Mouse (Mus musculus) liver, embryonic 12.5 days (tissue): Measurements from ENCODE around the gene Gpr179. TPM values are rescaled to one million over a fixed set of nuclear protein-coding genes. Genes with fewer than 3 reads are reported as not detected.
A peak's percentile ranks its signal among the peaks of the same experiment; 100 is the strongest.
"Not testable (repeated sequence)": the region's sequence is repeated elsewhere in the genome, so short reads cannot be mapped to it uniquely, and the experiment has no call there.

Experiments used
- ATAC-seq: fragments of 200-750 bp; cut with Nextera tagmentation; 2 replicates; pipeline ENCODE4 v1.8.0; 2017; ENCODE audit warnings: moderate number of reproducible peaks, mild to moderate bottlenecking, moderate library complexity
- H3K27ac ChIP-seq: fragments of 300-500 bp; sonication (generic); 2 replicates; pipeline ENCODE4 v1.5.1; 2016; ENCODE audit warnings: mild to moderate bottlenecking
- H3K27me3 ChIP-seq: fragments of 300-500 bp; sonication (generic); replicated peaks from 2 replicates; pipeline ENCODE4 v1.6.1; 2016; ENCODE audit warnings: mild to moderate bottlenecking, moderate library complexity
- H3K36me3 ChIP-seq: fragments of 300-500 bp; sonication (generic); 2 replicates; pipeline ENCODE4 v1.6.1; 2016; ENCODE audit warnings: mild to moderate bottlenecking, moderate library complexity
- H3K4me1 ChIP-seq: fragments of 300-500 bp; sonication (generic); 2 replicates; pipeline ENCODE4 v1.6.1; 2016
- H3K4me2 ChIP-seq: fragments of 300-500 bp; sonication (generic); 2 replicates; pipeline ENCODE4 v1.6.1; 2016; ENCODE audit warnings: mild to moderate bottlenecking, moderate library complexity
- H3K4me3 ChIP-seq: fragments of 300-500 bp; sonication (generic); 2 replicates; pipeline ENCODE4 v1.5.1; 2016; ENCODE audit warnings: mild to moderate bottlenecking, moderate library complexity
- H3K9ac ChIP-seq: fragments of 300-500 bp; sonication (generic); 2 replicates; pipeline ENCODE4 v1.6.1; 2016; ENCODE audit warnings: mild to moderate bottlenecking, moderate library complexity
- H3K9me3 ChIP-seq: fragments of 300-500 bp; sonication (generic); replicated peaks from 2 replicates; pipeline ENCODE4 v1.6.1; 2016; ENCODE audit warnings: mild to moderate bottlenecking, moderate library complexity
- WGBS: fragments of 180-500 bp; shearing (Covaris S2); methylation state at CpG from one replicate; pipeline ENCODE4 v1.1.7; 2016; ENCODE audit not compliant: insufficient replicate concordance; 5-methylcytosine and 5-hydroxymethylcytosine counted together
- polyA plus RNA-seq: library from polyadenylated mRNA; unstranded; fragments of >200 nt; fragmentation: Nextera tagmentation; extraction: Ambion mirVana; gene quantifications from 2 replicates; pipeline ENCODE4 v1.2.1, GENCODE M21; 2016

The Gpr179 gene
- polyA plus RNA-seq, 1 experiment from 2014 or later, result not detected

DNA sequence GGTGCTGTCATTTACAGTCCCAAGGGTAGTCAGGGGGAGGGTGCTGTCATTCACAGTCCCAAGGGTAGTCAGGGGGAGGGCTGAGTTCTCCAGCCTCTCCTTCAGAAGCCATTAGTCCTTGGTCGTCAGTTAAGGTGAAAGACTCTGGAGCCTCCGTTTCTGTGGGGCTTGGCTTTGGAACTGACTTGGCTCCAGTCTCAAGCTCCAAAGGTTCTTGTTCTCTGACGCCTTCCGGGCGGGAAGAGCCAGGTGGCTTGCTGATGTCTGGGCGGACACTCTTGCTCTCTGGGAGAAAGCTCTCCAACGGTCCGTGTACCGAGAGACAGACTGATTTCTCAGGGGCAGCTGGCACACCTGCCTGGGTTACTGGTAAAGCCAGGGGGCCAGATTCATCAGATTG, 17.5 kb downstream of the Gpr179 start:
- H3K9ac ChIP-seq, result no peak overlapping the region
- WGBS, result 77% methylated on average over 9 of the region's 9 CpGs
- H3K27ac ChIP-seq, result no peak overlapping the region
- no peak overlapping the region for H3K4me3 ChIP-seq
- peaks cover 54% of the 10 kb centered on the region for H3K27me3 ChIP-seq
- H3K4me2 ChIP-seq, result no peak overlapping the region
- H3K36me3 ChIP-seq, result peaks cover 13% of the 10 kb centered on the region
- no peaks in the 10 kb centered on the region for H3K9me3 ChIP-seq
- ATAC-seq, result no peak
- peaks cover 24% of the 10 kb centered on the region for H3K4me1 ChIP-seq

DNA sequence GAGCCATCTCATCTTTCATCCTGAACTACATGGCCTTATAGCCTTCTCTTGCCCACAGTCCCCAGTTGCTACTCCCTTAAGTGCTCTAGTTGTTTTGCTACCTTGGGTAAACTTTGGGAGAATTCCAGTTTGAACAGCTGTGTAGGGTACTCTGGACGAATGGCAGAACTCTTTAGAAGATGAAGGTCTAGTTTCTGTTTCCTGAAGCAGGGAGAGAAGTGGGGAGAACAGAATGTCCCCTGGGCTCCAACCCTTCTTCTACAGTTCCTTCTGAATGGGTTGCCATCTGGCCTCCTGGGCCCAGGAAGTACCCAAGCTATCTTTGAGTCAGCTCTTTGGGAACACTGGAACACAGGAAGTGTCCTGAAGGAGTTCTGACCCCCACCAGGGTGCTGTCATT, 18.0 kb downstream of the Gpr179 start:
- WGBS, result 54% methylated on average over 1 of the region's 1 CpGs
- Histone ChIP-seq H3K27me3 (peaks cover 51% of the 10 kb centered on the region), H3K4me3 (no peak overlapping the region), H3K9ac (no peak overlapping the region), H3K36me3 (peaks cover 18% of the 10 kb centered on the region), H3K4me1 (peaks cover 24% of the 10 kb centered on the region), H3K27ac (no peak overlapping the region), H3K9me3 (no peaks in the 10 kb centered on the region), H3K4me2 (no peak overlapping the region)
- no peak for ATAC-seq

GRCm38 (mm10) chr11:97333044-97333443, 18.8 kb downstream of the Gpr179 start:
- Histone ChIP-seq H3K9me3 (no peaks in the 10 kb centered on the region), H3K27me3 (peaks cover 42% of the 10 kb centered on the region), H3K9ac (no peak overlapping the region), H3K4me2 (peak overlapping the region; percentile 32), H3K27ac (no peak overlapping the region), H3K36me3 (peaks cover 26% of the 10 kb centered on the region), H3K4me3 (no peak overlapping the region), H3K4me1 (peaks cover 24% of the 10 kb centered on the region)
- 37% methylated on average over 9 of the region's 9 CpGs for WGBS
- ATAC-seq, result no peak

GRCm38 (mm10) chr11:97331231-97332190, 20.4 kb downstream of the Gpr179 start:
- ATAC-seq, result no peak
- H3K4me2 ChIP-seq, result no peak overlapping the region
- WGBS, result 80% methylated on average over 12 of the region's 12 CpGs
- H3K9me3 ChIP-seq, result no peaks in the 10 kb centered on the region
- peaks cover 40% of the 10 kb centered on the region for H3K36me3 ChIP-seq
- peaks cover 21% of the 10 kb centered on the region for H3K4me1 ChIP-seq
- H3K27me3 ChIP-seq, result peaks cover 27% of the 10 kb centered on the region
- H3K27ac ChIP-seq, result no peak overlapping the region
- H3K9ac ChIP-seq, result no peak overlapping the region
- no peak overlapping the region for H3K4me3 ChIP-seq

DNA sequence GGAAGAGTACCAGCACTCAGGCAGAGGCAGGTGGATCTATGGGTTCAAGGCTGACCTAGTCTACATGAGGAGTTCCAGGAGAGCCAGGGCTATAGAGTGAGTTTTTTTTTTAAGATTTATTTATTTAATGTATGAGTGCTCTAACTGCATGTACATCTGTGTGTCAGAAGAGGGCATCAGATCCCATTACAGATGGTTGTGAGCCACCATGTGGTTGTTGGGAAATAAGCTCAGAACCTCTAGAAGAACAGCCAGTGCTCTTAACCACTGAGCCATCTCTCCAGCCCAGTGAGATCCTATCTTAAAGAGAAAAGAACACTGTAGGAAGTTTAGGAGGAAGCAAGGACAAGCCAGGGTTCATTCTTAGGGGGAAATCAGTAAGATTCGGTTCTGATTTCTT, 21.6 kb downstream of the Gpr179 start:
- ATAC-seq, result no peak
- Histone ChIP-seq H3K27ac (no peak overlapping the region), H3K36me3 (peaks cover 52% of the 10 kb centered on the region), H3K27me3 (peaks cover 15% of the 10 kb centered on the region), H3K4me3 (no peak overlapping the region), H3K4me1 (peaks cover 15% of the 10 kb centered on the region), H3K4me2 (no peak overlapping the region), H3K9ac (no peak overlapping the region), H3K9me3 (no peaks in the 10 kb centered on the region)
- WGBS, result 85% methylated on average over 1 of the region's 1 CpGs

DNA sequence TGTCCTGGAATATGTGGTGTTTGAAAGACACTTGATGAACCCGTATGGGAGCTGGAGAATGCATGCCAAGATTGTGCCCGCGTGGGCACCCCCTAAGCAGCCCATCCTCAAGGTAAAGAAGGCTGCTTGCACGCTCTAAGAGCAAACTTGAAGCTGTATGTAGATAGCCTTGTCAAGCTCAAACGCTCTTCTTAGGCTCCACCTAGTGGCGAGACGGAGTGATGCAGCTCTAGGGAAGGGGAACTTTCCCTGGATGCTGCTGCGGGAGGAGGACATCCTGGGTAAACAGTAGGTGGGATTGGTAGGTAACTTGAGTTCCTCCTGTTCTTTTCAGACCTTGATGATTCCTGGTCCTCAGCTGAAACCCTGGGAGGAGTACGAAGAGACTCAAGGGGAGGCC, 23.7 kb downstream of the Gpr179 start:
- 22% methylated on average over 9 of the region's 9 CpGs for WGBS
- Histone ChIP-seq H3K36me3 (peaks cover 69% of the 10 kb centered on the region), H3K4me2 (no peak overlapping the region), H3K9me3 (no peaks in the 10 kb centered on the region), H3K27me3 (no peaks in the 10 kb centered on the region), H3K4me3 (no peak overlapping the region), H3K9ac (no peak overlapping the region), H3K4me1 (peaks cover 9% of the 10 kb centered on the region), H3K27ac (no peak overlapping the region)
- no peak for ATAC-seq

- WGBS, result 64% methylated on average over 1 of the region's 1 CpGs
- Histone ChIP-seq H3K27ac (no peak overlapping the region), H3K9me3 (no peaks in the 10 kb centered on the region), H3K36me3 (peaks cover 84% of the 10 kb centered on the region), H3K4me2 (no peak overlapping the region), H3K27me3 (no peaks in the 10 kb centered on the region), H3K9ac (no peak overlapping the region), H3K4me1 (no peaks in the 10 kb centered on the region), H3K4me3 (no peak overlapping the region)
- no peak for ATAC-seq
Measured at GRCm38 (mm10) chr11:97325224-97325623, 26.7 kb downstream of the Gpr179 start.

- H3K27me3 ChIP-seq, H3K9me3 ChIP-seq, H3K4me2 ChIP-seq, H3K27ac ChIP-seq, H3K4me1 ChIP-seq, H3K9ac ChIP-seq, H3K4me3 ChIP-seq: not testable (repeated sequence)
- ATAC-seq, result peak; percentile 40; the same call in 1 of the 2 replicates
- 78% methylated on average over 8 of the region's 8 CpGs for WGBS
- H3K36me3 ChIP-seq, result peaks cover 74% of the 10 kb centered on the region
Measured at GRCm38 (mm10) chr11:97321894-97322600, 29.8 kb downstream of the Gpr179 start.

- Histone ChIP-seq H3K4me3 (no peak overlapping the region), H3K4me1 (peaks cover 8% of the 10 kb centered on the region), H3K4me2 (no peak overlapping the region), H3K27ac (no peak overlapping the region), H3K36me3 (peaks cover 66% of the 10 kb centered on the region), H3K9ac (no peak overlapping the region), H3K9me3 (no peaks in the 10 kb centered on the region), H3K27me3 (no peaks in the 10 kb centered on the region)
- ATAC-seq, result no peak
- WGBS, result 88% methylated on average over 7 of the region's 8 CpGs
Measured at GRCm38 (mm10) chr11:97321197-97321596, 30.7 kb downstream of the Gpr179 start.

GRCm38 (mm10) chr11:97315504-97316503, 36.1 kb downstream of the Gpr179 start, which contains the start of gene Mrpl45:
Gene Mrpl45, plus strand, starts transcription at chr11:97315716.
- H3K9ac ChIP-seq, result peak within 1 kb of the TSS; percentile 75
- H3K4me1 ChIP-seq, result peaks cover 22% of the 10 kb centered on the region
- peak; percentile 94 for ATAC-seq
- H3K36me3 ChIP-seq, result peaks cover 22% of the 10 kb centered on the region
- H3K4me2 ChIP-seq, result peak within 1 kb of the TSS; percentile 75
- peak within 1 kb of the TSS; percentile 70 for H3K27ac ChIP-seq
- H3K27me3 ChIP-seq, result peaks cover 18% of the 10 kb centered on the region
- peak within 1 kb of the TSS; percentile 73 for H3K4me3 ChIP-seq
- H3K9me3 ChIP-seq, result no peaks in the 10 kb centered on the region
- WGBS, result under 1% methylated on average over 50 of the region's 50 CpGs

DNA sequence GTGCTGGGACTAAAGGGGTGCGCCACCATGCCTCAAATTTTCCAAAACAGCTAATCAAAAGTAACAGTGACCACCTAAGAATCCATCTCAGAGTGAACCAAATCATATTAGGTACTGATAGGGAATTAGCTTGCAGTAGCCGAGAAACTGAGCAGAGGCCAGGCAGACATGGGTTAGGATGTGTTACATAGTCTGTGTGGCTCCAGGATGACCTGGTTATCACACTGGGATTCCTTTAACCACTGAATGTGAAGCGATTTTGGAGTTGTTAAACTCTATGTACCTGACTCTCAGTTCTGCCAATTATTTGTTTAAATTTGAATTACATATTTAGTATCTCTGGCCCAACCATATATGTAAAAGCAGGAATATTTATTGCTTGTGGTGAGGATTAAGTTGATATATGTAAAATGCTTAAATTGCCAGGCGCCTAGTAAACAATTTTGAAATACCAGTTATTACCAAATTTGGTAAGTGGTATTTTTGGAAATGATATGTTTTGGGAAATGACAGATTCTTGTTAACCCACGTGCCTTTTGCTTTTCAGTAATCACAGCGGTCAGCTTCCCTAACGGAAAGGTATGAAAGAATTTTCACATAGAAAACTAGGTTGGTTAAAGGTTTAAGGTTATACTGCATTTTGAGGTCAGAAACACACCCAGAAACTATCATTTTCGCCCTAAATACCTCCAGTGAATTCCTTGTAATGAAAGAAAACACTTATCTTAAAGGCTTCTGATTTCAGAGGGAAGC, 37.0 kb downstream of the Gpr179 start:
- H3K36me3 ChIP-seq, result peaks cover 19% of the 10 kb centered on the region
- peak overlapping the region; percentile 73 for H3K4me3 ChIP-seq
- 39% methylated on average over 8 of the region's 8 CpGs for WGBS
- H3K4me2 ChIP-seq, result peak overlapping the region; percentile 75
- peaks cover 27% of the 10 kb centered on the region for H3K27me3 ChIP-seq
- no peak for ATAC-seq
- no peaks in the 10 kb centered on the region for H3K9me3 ChIP-seq
- peak overlapping the region; percentile 70 for H3K27ac ChIP-seq
- H3K9ac ChIP-seq, result peak overlapping the region; percentile 75
- peaks cover 31% of the 10 kb centered on the region for H3K4me1 ChIP-seq
